Mouse (Mus musculus) liver, adult 2 months (tissue): ENCODE results near the gene Nop9. TPM values are rescaled to one million over a fixed set of nuclear protein-coding genes. Genes with fewer than 3 reads are reported as not detected.
A peak's percentile ranks its signal among the peaks of the same experiment; 100 is the strongest.

Experiments used
- DNase-seq: peaks from one replicate; pipeline ENCODE4 v3.0.0-alpha.2; 2011; ENCODE audit warnings: low read depth, low spot score; ENCODE audit errors: extremely low read depth
- H3K27ac ChIP-seq: fragments of 200-500 bp; replicated peaks from 2 replicates; pipeline ENCODE4 v1.5.1; 2012; ENCODE audit warnings: low read depth, mild to moderate bottlenecking, control low read depth, inconsistent platforms, low read length; ENCODE audit not compliant: insufficient read depth
- H3K27me3 ChIP-seq: fragments of 200-500 bp; 2 replicates; pipeline ENCODE4 v1.6.1; 2012; ENCODE audit warnings: mild to moderate bottlenecking, moderate library complexity, low read length, inconsistent platforms; ENCODE audit not compliant: control insufficient read depth, insufficient read depth
- H3K36me3 ChIP-seq: fragments of 200-500 bp; 2 replicates; pipeline ENCODE4 v1.6.1; 2012; ENCODE audit warnings: low read length, inconsistent platforms; ENCODE audit not compliant: control insufficient read depth, insufficient read depth
- H3K4me1 ChIP-seq: fragments of 200-500 bp; 2 replicates; pipeline ENCODE4 v1.6.1; 2011; ENCODE audit warnings: low read length; ENCODE audit not compliant: control insufficient read depth, insufficient read depth
- H3K4me3 ChIP-seq: fragments of 200-500 bp; 2 replicates; pipeline ENCODE4 v1.5.1; 2011; ENCODE audit warnings: low read depth, mild to moderate bottlenecking, control low read depth, low read length, moderate library complexity; ENCODE audit not compliant: insufficient read depth
- H3K79me2 ChIP-seq: fragments of 200-500 bp; 2 replicates; pipeline ENCODE4 v1.6.1; 2012; ENCODE audit warnings: inconsistent platforms, mild to moderate bottlenecking, low read length, moderate library complexity; ENCODE audit not compliant: control insufficient read depth, insufficient read depth
- H3K9ac ChIP-seq: fragments of 200-500 bp; 2 replicates; pipeline ENCODE4 v1.6.1; 2012; ENCODE audit warnings: low read depth, mild to moderate bottlenecking, control low read depth, inconsistent platforms, low read length
- CTCF ChIP-seq: fragments of 200-500 bp; IDR thresholded peaks from 2 replicates; pipeline ENCODE4 v1.5.1; 2011; ENCODE audit warnings: low read depth, low read length, control low read depth
- POLR2A ChIP-seq: fragments of 200-500 bp; IDR thresholded peaks from 2 replicates; pipeline ENCODE4 v1.6.1; 2011; ENCODE audit warnings: low read length, control low read depth; ENCODE audit not compliant: insufficient read depth; ENCODE audit errors: extremely low read depth
- WGBS: fragments of 180-500 bp; shearing (Covaris S2); methylation state at CpG from one replicate; pipeline ENCODE4 v1.1.7; 2018; 5-methylcytosine and 5-hydroxymethylcytosine counted together
- polyA plus RNA-seq: library from polyadenylated mRNA; depleted of rRNA; stranded (reverse); fragments of >200 nt; gene quantifications from 2 replicates; pipeline ENCODE4 v1.2.3, GENCODE M21; 2012
- total RNA-seq: library from RNA; depleted of rRNA; stranded (reverse); fragments of >200 nt; gene quantifications from 2 replicates; pipeline ENCODE4 v1.2.3, GENCODE M21; 2014

Nop9 gene
- total and polyA plus RNA-seq, 2 experiments = 13.0 to 15.1 TPM

GRCm38 (mm10) chr14:55709509-55709908 is 36.0 kb upstream of the Nop9 start:
- 91% methylated on average over 4 of the region's 4 CpGs for WGBS
- no peak overlapping the region for H3K9ac ChIP-seq
- H3K27ac ChIP-seq = no peak overlapping the region
- TF ChIP-seq CTCF = no peak
- TF ChIP-seq POLR2A = no peak
- H3K79me2 ChIP-seq = peaks cover 4% of the 10 kb centered on the region; the same call in 1 of the 2 replicates
- no peak overlapping the region for H3K4me3 ChIP-seq
- H3K27me3 ChIP-seq = no peaks in the 10 kb centered on the region
- peaks cover 20% of the 10 kb centered on the region for H3K4me1 ChIP-seq
- no peak for DNase-seq
- H3K36me3 ChIP-seq = 0 out of 2 replicates have a peak, but pooled peaks cover 3% of the 10 kb centered on the region

GRCm38 (mm10) chr14:55711786-55712185 is 33.7 kb upstream of the Nop9 start:
- Histone ChIP-seq H3K4me1 (peaks cover 24% of the 10 kb centered on the region), H3K79me2 (peaks cover 4% of the 10 kb centered on the region; the same call in 1 of the 2 replicates), H3K36me3 (0 out of 2 replicates have a peak, but pooled peaks cover 3% of the 10 kb centered on the region), H3K4me3 (peak overlapping the region; percentile 82), H3K27me3 (no peaks in the 10 kb centered on the region), H3K9ac (no peak overlapping the region; the same call in 1 of the 2 replicates), H3K27ac (no peak overlapping the region)
- no peak for DNase-seq
- 74% methylated on average over 7 of the region's 7 CpGs for WGBS
- TF ChIP-seq CTCF = peak; percentile 20
- TF ChIP-seq POLR2A = no peak

- no peaks in the 10 kb centered on the region for H3K27me3 ChIP-seq
- H3K36me3 ChIP-seq = peaks cover 4% of the 10 kb centered on the region; the same call in 1 of the 2 replicates
- H3K27ac ChIP-seq = peak overlapping the region; percentile 87
- WGBS = 4% methylated on average over 25 of the region's 25 CpGs
- peaks cover 24% of the 10 kb centered on the region for H3K4me1 ChIP-seq
- DNase-seq = peak; percentile 74
- H3K4me3 ChIP-seq = peak overlapping the region; percentile 82
- H3K79me2 ChIP-seq = peaks cover 4% of the 10 kb centered on the region; the same call in 1 of the 2 replicates
- TF ChIP-seq POLR2A (0 out of 2 replicates have a peak, but pooled peaks have one; percentile 23), CTCF (no peak)
- peak overlapping the region; percentile 80 for H3K9ac ChIP-seq
Observed at GRCm38 (mm10) chr14:55713007-55713728, 32.3 kb upstream of the Nop9 start.

GRCm38 (mm10) chr14:55713729-55714122 is 31.8 kb upstream of the Nop9 start, which contains the start of gene Tgm1:
Gene Tgm1, minus strand, starts transcription at chr14:55713926.
- Histone ChIP-seq H3K4me3 (peak within 1 kb of the TSS; percentile 82), H3K27me3 (no peaks in the 10 kb centered on the region), H3K27ac (peak within 1 kb of the TSS; percentile 87), H3K9ac (peak within 1 kb of the TSS; percentile 80), H3K36me3 (peaks cover 3% of the 10 kb centered on the region; the same call in 1 of the 2 replicates), H3K79me2 (peaks cover 4% of the 10 kb centered on the region; the same call in 1 of the 2 replicates), H3K4me1 (peaks cover 24% of the 10 kb centered on the region)
- no peak for DNase-seq
- TF ChIP-seq POLR2A (no peak), CTCF (no peak)
- 26% methylated on average over 4 of the region's 4 CpGs for WGBS

- Histone ChIP-seq H3K4me3 (no peak overlapping the region), H3K9ac (no peak overlapping the region), H3K79me2 (peaks cover 4% of the 10 kb centered on the region; the same call in 1 of the 2 replicates), H3K4me1 (peaks cover 24% of the 10 kb centered on the region), H3K27ac (peak overlapping the region; percentile 65), H3K36me3 (peaks cover 3% of the 10 kb centered on the region; the same call in 1 of the 2 replicates), H3K27me3 (no peaks in the 10 kb centered on the region)
- peak; percentile 88 for DNase-seq
- no peak for TF ChIP-seq CTCF
- TF ChIP-seq POLR2A = no peak
- whole genome bisulfite sequencing = 18% methylated on average over 6 of the region's 6 CpGs
Observed at GRCm38 (mm10) chr14:55714893-55715292, 30.6 kb upstream of the Nop9 start.
